In genomic region chr9:86020133-86020532, GRCm38 (mm10) we compare ENCODE assay signal across 23 mouse cellular contexts.
A peak's percentile ranks its signal among the peaks of the same experiment; 100 is the strongest.
DNase-seq lines count a peak whose midpoint lies in the region; ATAC-seq lines count a peak whose summit lies in the region.
"Had no signal": no experiment of that assay in that cellular context is flagged by ENCODE, and none has a peak within 500 bp of the region (broad histone marks: within the 10 kb centered on the region; RNA-seq: fewer than 3 reads in every experiment).

No protein-coding gene starts in this region.

- no peak for DNase-seq in hindbrain, embryonic 14.5 days (ENCODE audit: low spot score)
- DNase-seq in hindbrain, embryonic 11.5 days (ENCODE audit: low spot score): no peak
- peak; percentile 4 for DNase-seq in midbrain, embryonic 11.5 days (ENCODE audit: low spot score, missing footprints)
- DNase-seq in testis, postnatal 14 days (ENCODE audit: low spot score): no peak
- DNase-seq: adrenal gland, adult 2 months; adrenal gland, postnatal 14 days; cerebellum, adult 11 months; cerebellum, adult 2 months; cerebellum, adult 9-11 months; cerebellum, postnatal 25 days; gastrocnemius, adult 2 months; gastrocnemius, postnatal 14 days; heart, adult 18-20 months; heart, postnatal 14 days; heart, postnatal 4 days had no signal

- H3K36me3 ChIP-seq in hindbrain, embryonic 14.5 days (replicated peaks; ENCODE audit: control insufficient read depth, insufficient read depth): no peaks in the 10 kb centered on the region
- H3K36me3 ChIP-seq in hindbrain, embryonic 11.5 days (ENCODE audit: control insufficient read depth, insufficient read depth, low read length): no peaks in the 10 kb centered on the region
- no peaks in the 10 kb centered on the region for H3K36me3 ChIP-seq in midbrain, embryonic 11.5 days (ENCODE audit: control insufficient read depth, insufficient read depth, low read length)
- no peaks in the 10 kb centered on the region for H3K36me3 ChIP-seq in midbrain, embryonic 13.5 days
- H3K36me3 ChIP-seq in neural tube, embryonic 15.5 days: no peaks in the 10 kb centered on the region
- H3K36me3 ChIP-seq: embryonic facial prominence, embryonic 12.5 days; embryonic facial prominence, embryonic 15.5 days; heart, embryonic 13.5 days; intestine, embryonic 15.5 days had no signal

- no peaks in the 10 kb centered on the region for H3K27me3 ChIP-seq in hindbrain, embryonic 14.5 days (ENCODE audit: control insufficient read depth, insufficient read depth, low read length)
- H3K27me3 ChIP-seq in hindbrain, embryonic 11.5 days (ENCODE audit: control insufficient read depth, insufficient read depth, low read length): no peaks in the 10 kb centered on the region
- H3K27me3 ChIP-seq in midbrain, embryonic 11.5 days (ENCODE audit: control insufficient read depth, insufficient read depth, low read length): no peaks in the 10 kb centered on the region
- no peaks in the 10 kb centered on the region for H3K27me3 ChIP-seq in midbrain, embryonic 13.5 days
- no peaks in the 10 kb centered on the region for H3K27me3 ChIP-seq in neural tube, embryonic 15.5 days (replicated peaks)
- H3K27me3 ChIP-seq: embryonic facial prominence, embryonic 12.5 days; embryonic facial prominence, embryonic 15.5 days; heart, embryonic 13.5 days; intestine, embryonic 15.5 days had no signal

- H3K4me2 ChIP-seq in hindbrain, embryonic 14.5 days (replicated peaks): no peak overlapping the region
- H3K4me2 ChIP-seq in hindbrain, embryonic 11.5 days (replicated peaks; ENCODE audit: low read depth, low read length): no peak overlapping the region
- no peak overlapping the region for H3K4me2 ChIP-seq in midbrain, embryonic 11.5 days
- H3K4me2 ChIP-seq in midbrain, embryonic 13.5 days (replicated peaks): no peak overlapping the region
- H3K4me2 ChIP-seq in neural tube, embryonic 15.5 days: no peak overlapping the region
- H3K4me2 ChIP-seq: embryonic facial prominence, embryonic 12.5 days; embryonic facial prominence, embryonic 15.5 days; heart, embryonic 13.5 days; intestine, embryonic 15.5 days had no signal

- 70% methylated on average over 6 of the region's 6 CpGs for WGBS in hindbrain, embryonic 14.5 days
- WGBS in hindbrain, embryonic 11.5 days: 89% methylated on average over 6 of the region's 6 CpGs
- 92% methylated on average over 6 of the region's 6 CpGs for WGBS in midbrain, embryonic 11.5 days
- 82% methylated on average over 6 of the region's 6 CpGs for WGBS in midbrain, embryonic 13.5 days
- 46% methylated on average over 6 of the region's 6 CpGs for WGBS in neural tube, embryonic 15.5 days

- H3K4me1 ChIP-seq in hindbrain, embryonic 14.5 days (replicated peaks; ENCODE audit: control insufficient read depth, insufficient read depth, low read length): 0 out of 2 replicates have a peak, but pooled peaks cover 6% of the 10 kb centered on the region
- no peaks in the 10 kb centered on the region for H3K4me1 ChIP-seq in hindbrain, embryonic 11.5 days (replicated peaks; ENCODE audit: control insufficient read depth, insufficient read depth, low read length)
- H3K4me1 ChIP-seq in midbrain, embryonic 11.5 days (ENCODE audit: control insufficient read depth, insufficient read depth, low read length): no peaks in the 10 kb centered on the region
- 0 out of 2 replicates have a peak, but pooled peaks cover 4% of the 10 kb centered on the region for H3K4me1 ChIP-seq in midbrain, embryonic 13.5 days (replicated peaks)
- 0 out of 2 replicates have a peak, but pooled peaks cover 3% of the 10 kb centered on the region for H3K4me1 ChIP-seq in neural tube, embryonic 15.5 days
- H3K4me1 ChIP-seq: embryonic facial prominence, embryonic 12.5 days; embryonic facial prominence, embryonic 15.5 days; heart, embryonic 13.5 days; intestine, embryonic 15.5 days had no signal

- no peaks in the 10 kb centered on the region for H3K9me3 ChIP-seq in hindbrain, embryonic 14.5 days (ENCODE audit: control insufficient read depth, low read length)
- H3K9me3 ChIP-seq in hindbrain, embryonic 11.5 days (ENCODE audit: control insufficient read depth, low read length): no peaks in the 10 kb centered on the region
- H3K9me3 ChIP-seq in midbrain, embryonic 11.5 days (ENCODE audit: control insufficient read depth, low read length): no peaks in the 10 kb centered on the region
- H3K9me3 ChIP-seq in midbrain, embryonic 13.5 days: no peaks in the 10 kb centered on the region
- H3K9me3 ChIP-seq in neural tube, embryonic 15.5 days (replicated peaks): no peaks in the 10 kb centered on the region
- H3K9me3 ChIP-seq: embryonic facial prominence, embryonic 12.5 days; embryonic facial prominence, embryonic 15.5 days; heart, embryonic 13.5 days; intestine, embryonic 15.5 days had no signal

- ATAC-seq in hindbrain, embryonic 14.5 days (ENCODE audit: low FRiP score): no peak
- no peak for ATAC-seq in hindbrain, embryonic 11.5 days (ENCODE audit: low FRiP score)
- ATAC-seq in midbrain, embryonic 11.5 days (ENCODE audit: low FRiP score): no peak
- ATAC-seq in midbrain, embryonic 13.5 days: no peak
- peak; percentile 79 for ATAC-seq in neural tube, embryonic 15.5 days (ENCODE audit: low FRiP score)
- ATAC-seq: CD4-positive, CD25-positive, alpha-beta regulatory T cell, adult 4 months; intestine, embryonic 15.5 days had no signal

- H3K27ac ChIP-seq in hindbrain, embryonic 14.5 days: peak overlapping the region; percentile 32; the same call in 1 of the 2 replicates
- no peak overlapping the region for H3K27ac ChIP-seq in hindbrain, embryonic 11.5 days (ENCODE audit: low read depth, low read length)
- H3K27ac ChIP-seq in midbrain, embryonic 11.5 days (ENCODE audit: low read depth, low read length): no peak overlapping the region
- no peak overlapping the region for H3K27ac ChIP-seq in midbrain, embryonic 13.5 days
- no peak overlapping the region for H3K27ac ChIP-seq in neural tube, embryonic 15.5 days (replicated peaks)
- H3K27ac ChIP-seq: embryonic facial prominence, embryonic 12.5 days; embryonic facial prominence, embryonic 15.5 days; gastrocnemius, adult 2 months; heart, embryonic 13.5 days; intestine, embryonic 15.5 days had no signal

- no peak overlapping the region for H3K4me3 ChIP-seq in hindbrain, embryonic 14.5 days (replicated peaks; ENCODE audit: low read length)
- H3K4me3 ChIP-seq in hindbrain, embryonic 11.5 days (ENCODE audit: low read depth, low read length): no peak overlapping the region
- H3K4me3 ChIP-seq in midbrain, embryonic 11.5 days (ENCODE audit: low read depth, low read length): no peak overlapping the region
- H3K4me3 ChIP-seq in midbrain, embryonic 13.5 days (replicated peaks): no peak overlapping the region
- H3K4me3 ChIP-seq in neural tube, embryonic 15.5 days (replicated peaks): no peak overlapping the region
- H3K4me3 ChIP-seq: embryonic facial prominence, embryonic 12.5 days; embryonic facial prominence, embryonic 15.5 days; gastrocnemius, adult 2 months; heart, embryonic 13.5 days; intestine, embryonic 15.5 days had no signal

- no peak overlapping the region for H3K9ac ChIP-seq in hindbrain, embryonic 14.5 days
- no peak overlapping the region for H3K9ac ChIP-seq in hindbrain, embryonic 11.5 days (ENCODE audit: low read depth, low read length)
- H3K9ac ChIP-seq in midbrain, embryonic 11.5 days (ENCODE audit: low read length): no peak overlapping the region
- H3K9ac ChIP-seq in midbrain, embryonic 13.5 days (replicated peaks): no peak overlapping the region
- no peak overlapping the region for H3K9ac ChIP-seq in neural tube, embryonic 15.5 days (replicated peaks)
- H3K9ac ChIP-seq: embryonic facial prominence, embryonic 12.5 days; embryonic facial prominence, embryonic 15.5 days; forebrain, postnatal 0 days; heart, embryonic 13.5 days; intestine, embryonic 15.5 days had no signal
